Mouse (Mus musculus) intestine, embryonic 14.5 days (tissue): ENCODE results near the gene Ap1m2. TPM values are rescaled to one million over a fixed set of nuclear protein-coding genes. Genes with fewer than 3 reads are reported as not detected.
"Not testable (repeated sequence)": the region's sequence is repeated elsewhere in the genome, so short reads cannot be mapped to it uniquely, and the experiment has no call there.

Source experiments
- ATAC-seq: fragments of 200-750 bp; cut with Nextera tagmentation; replicated peaks from 2 replicates; pipeline ENCODE4 v1.8.0; 2017; ENCODE audit warnings: low read depth, moderate number of reproducible peaks, moderate TSS enrichment, moderate library complexity; ENCODE audit not compliant: low FRiP score, low TSS enrichment
- DNase-seq: peaks from one replicate; pipeline ENCODE4 v3.0.0-alpha.2; 2018; ENCODE audit warnings: low spot score
- H3K27ac ChIP-seq: fragments of 300-500 bp; sonication (generic); 2 replicates; pipeline ENCODE4 v1.5.1; 2014; ENCODE audit warnings: low read depth, mild to moderate bottlenecking, control low read depth
- H3K27me3 ChIP-seq: fragments of 300-500 bp; sonication (generic); replicated peaks from 2 replicates; pipeline ENCODE4 v1.6.1; 2014; ENCODE audit warnings: low read length, control low read depth; ENCODE audit not compliant: control insufficient read depth, insufficient read depth
- H3K36me3 ChIP-seq: fragments of 300-500 bp; sonication (generic); 2 replicates; pipeline ENCODE4 v1.6.1; 2014; ENCODE audit warnings: low read length, control low read depth; ENCODE audit not compliant: control insufficient read depth, insufficient read depth
- H3K4me1 ChIP-seq: fragments of 300-500 bp; sonication (generic); replicated peaks from 2 replicates; pipeline ENCODE4 v1.6.1; 2014; ENCODE audit warnings: low read length, control low read depth, mixed read lengths; ENCODE audit not compliant: control insufficient read depth, insufficient read depth
- H3K4me2 ChIP-seq: fragments of 300-500 bp; sonication (generic); 2 replicates; pipeline ENCODE4 v1.6.1; 2014; ENCODE audit warnings: low read length
- H3K4me3 ChIP-seq: fragments of 300-500 bp; sonication (generic); 2 replicates; pipeline ENCODE4 v1.5.1; 2014; ENCODE audit warnings: low read depth, low read length, control low read depth, mixed read lengths
- H3K9ac ChIP-seq: fragments of 300-500 bp; sonication (generic); 2 replicates; pipeline ENCODE4 v1.6.1; 2014; ENCODE audit warnings: mild to moderate bottlenecking, low read length
- H3K9me3 ChIP-seq: fragments of 300-500 bp; sonication (generic); 2 replicates; pipeline ENCODE4 v1.6.1; 2016; ENCODE audit warnings: low read length, control low read depth; ENCODE audit not compliant: control insufficient read depth
- WGBS: fragments of 180-500 bp; shearing (Covaris S2); extraction: QIAGEN DNeasy Blood & Tissue Kit; methylation state at CpG from one replicate; pipeline ENCODE4 v1.1.7; 2014; 5-methylcytosine and 5-hydroxymethylcytosine counted together
- polyA plus RNA-seq: library from polyadenylated mRNA; unstranded; fragments of >200 nt; fragmentation: Nextera tagmentation; extraction: Ambion mirVana; gene quantifications from 2 replicates; pipeline ENCODE4 v1.2.1, GENCODE M21; 2014

Ap1m2 gene
- polyA plus RNA-seq, 1 experiment from 2014 or later, result 75.8 TPM

GRCm38 (mm10) chr9:21313394-21313793 lies 1.3 kb upstream of the Ap1m2 start:
- Histone ChIP-seq H3K27ac (no peak overlapping the region), H3K4me2 (no peak overlapping the region), H3K9ac (no peak overlapping the region), H3K4me3 (no peak overlapping the region), H3K27me3 (peaks cover 14% of the 10 kb centered on the region), H3K36me3 (no peaks in the 10 kb centered on the region), H3K9me3 (no peaks in the 10 kb centered on the region), H3K4me1 (no peaks in the 10 kb centered on the region)
- DNase-seq (peak; percentile 93), ATAC-seq (peak; percentile 80)
- WGBS, result 8% methylated on average over 11 of the region's 11 CpGs

- H3K4me3 ChIP-seq, result peak overlapping the region; percentile 42
These were observed 442 bp downstream of the Ap1m2 start for GRCm38 (mm10) chr9:21311695-21312094.

DNA sequence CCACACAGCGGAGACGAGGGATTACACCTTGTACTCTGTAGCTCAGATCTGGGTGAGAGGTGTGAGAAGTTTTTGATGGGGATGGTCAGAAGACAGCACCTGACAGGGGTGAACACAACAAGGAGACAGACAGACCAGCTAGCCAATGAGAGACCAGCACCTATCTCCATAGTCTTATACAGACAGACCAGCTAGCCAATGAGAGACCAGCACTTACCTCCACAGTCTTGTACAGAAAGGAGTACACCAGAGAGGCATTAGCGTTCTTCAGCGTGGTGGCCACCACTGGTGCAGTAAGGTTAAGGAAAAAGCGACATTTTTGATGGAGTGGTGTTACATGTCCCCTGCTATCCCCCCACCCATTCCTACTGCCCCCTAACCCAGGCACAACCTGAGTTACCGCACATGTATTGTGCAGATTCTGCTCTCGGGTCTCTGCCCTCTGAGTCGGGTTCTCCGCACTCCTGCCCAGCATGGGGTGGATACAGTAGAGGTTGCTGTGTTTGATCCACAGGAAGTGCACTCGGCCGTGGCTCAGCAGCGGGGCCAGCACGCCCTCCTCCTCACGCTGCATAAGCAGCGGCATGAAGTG lies 2.9 kb downstream of the Ap1m2 start:
- no peak overlapping the region for H3K27ac ChIP-seq

More at GRCm38 (mm10) chr9:21311695-21312094, 442 bp downstream of the Ap1m2 start:
- 25% methylated on average over 7 of the region's 7 CpGs for WGBS
- Histone ChIP-seq H3K4me1 (no peaks in the 10 kb centered on the region), H3K4me2 (peak overlapping the region; percentile 37), H3K36me3 (no peaks in the 10 kb centered on the region), H3K9ac (no peak overlapping the region), H3K27me3 (peaks cover 14% of the 10 kb centered on the region), H3K27ac (no peak overlapping the region), H3K9me3 (no peaks in the 10 kb centered on the region)
- ATAC-seq (0 out of 2 replicates have a peak, but pooled peaks have one; percentile 7), DNase-seq (peak; percentile 60)

GRCm38 (mm10) chr9:21305065-21305464 lies 7.1 kb downstream of the Ap1m2 start:
- Histone ChIP-seq H3K27me3 (no peaks in the 10 kb centered on the region), H3K9me3 (no peaks in the 10 kb centered on the region), H3K27ac (no peak overlapping the region), H3K9ac (no peak overlapping the region), H3K4me1 (no peaks in the 10 kb centered on the region), H3K36me3 (no peaks in the 10 kb centered on the region), H3K4me2 (no peak overlapping the region), H3K4me3 (no peak overlapping the region)
- 74% methylated on average over 7 of the region's 7 CpGs for WGBS
- DNase-seq (no peak), ATAC-seq (no peak)

More for the DNA sequence above, 2.9 kb downstream of the Ap1m2 start:
- H3K27me3 ChIP-seq, result peaks cover 14% of the 10 kb centered on the region
- H3K4me1 ChIP-seq, result no peaks in the 10 kb centered on the region
- ATAC-seq, result no peak
- 68% methylated on average over 15 of the region's 15 CpGs for WGBS
- H3K9ac ChIP-seq, result no peak overlapping the region
- H3K4me3 ChIP-seq, result no peak overlapping the region
- DNase-seq, result no peak
- H3K9me3 ChIP-seq, result no peaks in the 10 kb centered on the region
- no peak overlapping the region for H3K4me2 ChIP-seq
- H3K36me3 ChIP-seq, result no peaks in the 10 kb centered on the region

- H3K27me3 ChIP-seq, result no peaks in the 10 kb centered on the region
- H3K9ac ChIP-seq, result no peak overlapping the region
- H3K36me3 ChIP-seq, result no peaks in the 10 kb centered on the region
- 87% methylated on average over 10 of the region's 10 CpGs for WGBS
- DNase-seq, result no peak
- H3K4me2 ChIP-seq, result no peak overlapping the region
- no peaks in the 10 kb centered on the region for H3K9me3 ChIP-seq
- H3K4me3 ChIP-seq, result no peak overlapping the region
- H3K27ac ChIP-seq, result no peak overlapping the region
- no peaks in the 10 kb centered on the region for H3K4me1 ChIP-seq
- no peak for ATAC-seq
These were observed 13.1 kb downstream of the Ap1m2 start for GRCm38 (mm10) chr9:21299014-21299413.

GRCm38 (mm10) chr9:21292271-21292670 lies 19.9 kb downstream of the Ap1m2 start:
- Histone ChIP-seq H3K9ac (no peak overlapping the region), H3K27me3 (no peaks in the 10 kb centered on the region), H3K27ac (no peak overlapping the region), H3K4me2 (peak overlapping the region; percentile 72), H3K36me3 (no peaks in the 10 kb centered on the region), H3K9me3 (no peaks in the 10 kb centered on the region), H3K4me3 (no peak overlapping the region), H3K4me1 (peaks cover 12% of the 10 kb centered on the region)
- 95% methylated on average over 3 of the region's 3 CpGs for WGBS
- no peak for ATAC-seq
- no peak for DNase-seq

DNA sequence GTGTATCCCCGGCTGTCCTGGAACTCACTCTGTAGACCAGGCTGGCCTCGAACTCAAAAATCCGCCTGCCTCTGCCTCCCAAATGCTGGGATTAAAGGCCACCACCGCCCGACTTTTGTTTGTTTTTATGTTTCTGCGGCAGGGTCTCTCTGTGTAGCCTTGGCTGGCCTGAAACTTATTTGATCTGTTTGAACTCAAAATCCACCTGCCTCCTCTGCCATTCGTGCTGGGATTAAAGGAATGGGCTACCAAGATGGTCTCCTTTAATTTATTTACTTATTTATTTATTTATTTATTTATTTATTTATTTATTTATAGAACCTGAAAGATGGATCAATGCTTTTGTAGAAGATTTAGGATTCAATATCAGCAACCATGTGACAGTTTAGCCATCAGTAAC lies 20.3 kb downstream of the Ap1m2 start:
- 16% methylated on average over 7 of the region's 7 CpGs for WGBS
- H3K9me3 ChIP-seq, H3K36me3 ChIP-seq, H3K27me3 ChIP-seq, ATAC-seq: not testable (repeated sequence)
- H3K27ac ChIP-seq, result peak overlapping the region; percentile 85
- peak overlapping the region; percentile 84 for H3K4me3 ChIP-seq
- H3K4me2 ChIP-seq, result peak overlapping the region; percentile 72
- peak; percentile 59 for DNase-seq
- peaks cover 16% of the 10 kb centered on the region for H3K4me1 ChIP-seq
- H3K9ac ChIP-seq, result peak overlapping the region; percentile 44

DNA sequence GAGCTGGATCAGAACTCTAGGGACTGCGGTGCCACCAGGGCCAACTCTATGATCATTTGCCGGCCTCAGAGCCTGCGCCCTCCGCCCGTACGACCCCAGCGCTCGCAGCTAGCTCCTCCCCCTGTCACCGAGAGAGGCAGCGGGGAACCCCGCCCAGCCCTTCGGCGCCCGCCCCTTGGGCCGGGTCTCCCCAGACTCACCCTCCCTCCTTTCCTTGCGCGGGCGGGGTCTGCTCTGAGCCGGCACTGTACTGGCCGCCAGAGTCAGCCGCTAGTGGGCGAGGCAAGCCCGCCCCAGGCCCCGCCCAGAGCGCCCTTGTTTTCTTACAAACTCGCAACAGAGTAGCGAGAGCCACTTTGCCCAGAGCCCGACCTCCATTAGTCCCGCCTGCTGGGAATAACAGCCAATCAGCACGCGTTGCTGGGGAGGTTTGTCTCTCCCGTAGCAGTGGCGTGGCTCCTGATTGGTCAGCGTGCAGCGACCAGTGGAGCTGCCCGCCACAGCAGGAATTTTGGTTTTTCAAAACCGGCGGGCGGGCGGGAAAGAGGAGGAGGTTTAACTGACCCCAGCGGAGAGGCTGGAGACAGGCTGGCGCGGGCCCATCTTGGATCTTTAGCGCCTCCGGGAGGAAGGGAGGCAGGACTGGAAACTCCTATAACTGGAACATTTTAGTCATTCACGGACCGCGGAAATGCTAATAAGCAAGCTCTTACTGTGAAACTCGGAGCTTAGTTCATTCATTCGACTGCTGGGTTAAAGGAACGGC lies 20.9 kb downstream of the Ap1m2 start, which contains the start of gene Cdkn2d:
Cdkn2d (minus strand) TSS at position 386 of the 766 bp plus-strand sequence.
- Histone ChIP-seq H3K9ac (peak within 1 kb of the TSS; percentile 61), H3K36me3 (no peaks in the 10 kb centered on the region), H3K4me3 (peak within 1 kb of the TSS; percentile 84), H3K9me3 (no peaks in the 10 kb centered on the region), H3K4me1 (peaks cover 22% of the 10 kb centered on the region), H3K27ac (peak within 1 kb of the TSS; percentile 85), H3K27me3 (no peaks in the 10 kb centered on the region), H3K4me2 (peak within 1 kb of the TSS; percentile 72)
- DNase-seq (peak; percentile 99), ATAC-seq (peak; percentile 96)
- WGBS, result under 1% methylated on average over 51 of the region's 51 CpGs
